Mouse (Mus musculus) hindbrain, postnatal 0 days (tissue): Measurements from ENCODE around the gene Il2rb. TPM values are rescaled to one million over a fixed set of nuclear protein-coding genes. Genes with fewer than 3 reads are reported as not detected.

Experiments used
- ATAC-seq: fragments of 200-750 bp; cut with Nextera tagmentation; 2 replicates; pipeline ENCODE4 v1.8.0; 2017; ENCODE audit warnings: mild to moderate bottlenecking, moderate TSS enrichment, moderate library complexity
- DNase-seq: peaks from one replicate; pipeline ENCODE4 v3.0.0-alpha.2; 2015; ENCODE audit warnings: low spot score
- H3K27ac ChIP-seq: fragments of 300-500 bp; sonication (generic); 2 replicates; pipeline ENCODE4 v1.5.1; 2014; ENCODE audit warnings: mild to moderate bottlenecking
- H3K27me3 ChIP-seq: fragments of 300-500 bp; sonication (generic); 2 replicates; pipeline ENCODE4 v1.6.1; 2014; ENCODE audit warnings: low read length, mixed read lengths; ENCODE audit not compliant: insufficient read depth
- H3K36me3 ChIP-seq: fragments of 300-500 bp; sonication (generic); 2 replicates; pipeline ENCODE4 v1.6.1; 2014; ENCODE audit warnings: low read length, mixed read lengths; ENCODE audit not compliant: insufficient read depth
- H3K4me1 ChIP-seq: fragments of 300-500 bp; sonication (generic); 2 replicates; pipeline ENCODE4 v1.6.1; 2014; ENCODE audit warnings: antibody characterized with exemption, low read length, mixed read lengths; ENCODE audit not compliant: insufficient read depth
- H3K4me2 ChIP-seq: fragments of 300-500 bp; sonication (generic); 2 replicates; pipeline ENCODE4 v1.6.1; 2014; ENCODE audit warnings: low read depth, mild to moderate bottlenecking, low read length, moderate library complexity, mixed read lengths
- H3K4me3 ChIP-seq: fragments of 300-500 bp; sonication (generic); 2 replicates; pipeline ENCODE4 v1.5.1; 2014; ENCODE audit warnings: low read length
- H3K9ac ChIP-seq: fragments of 300-500 bp; sonication (generic); replicated peaks from 2 replicates; pipeline ENCODE4 v1.6.1; 2014; ENCODE audit warnings: mild to moderate bottlenecking, low read length, moderate library complexity, mixed read lengths
- H3K9me3 ChIP-seq: fragments of 300-500 bp; sonication (generic); 2 replicates; pipeline ENCODE4 v1.6.1; 2016; ENCODE audit warnings: low read length, mixed read lengths
- CTCF ChIP-seq: IDR thresholded peaks from 2 replicates; pipeline ENCODE4 v1.5.1; 2016; ENCODE audit warnings: antibody characterized with exemption, control low read depth, low read depth
- WGBS: fragments of 180-500 bp; shearing (Covaris S2); extraction: QIAGEN DNeasy Blood & Tissue Kit; methylation state at CpG from one replicate; pipeline ENCODE4 v1.1.7; 2014; 5-methylcytosine and 5-hydroxymethylcytosine counted together
- polyA plus RNA-seq: library from polyadenylated mRNA; unstranded; fragments of >200 nt; fragmentation: Nextera tagmentation; extraction: Ambion mirVana; gene quantifications from 2 replicates; pipeline ENCODE4 v1.2.1, GENCODE M21; 2015
- total RNA-seq: library from RNA; depleted of rRNA; stranded (reverse); fragments of >200 nt; gene quantifications from 2 replicates; pipeline ENCODE4 v1.2.3, GENCODE M21; 2014

Gene Il2rb
- total and polyA plus RNA-seq, 2 experiments from 2014 or later, result 0.10 to 0.58 TPM

GRCm38 (mm10) chr15:78467570-78467969 lies 27.5 kb downstream of the Il2rb start:
- ATAC-seq, result no peak

GRCm38 (mm10) chr15:78466809-78467208 lies 28.3 kb downstream of the Il2rb start:
- ATAC-seq, result no peak
- WGBS, result 37% methylated on average over 6 of the region's 6 CpGs
- H3K27ac ChIP-seq, result no peak overlapping the region
- H3K4me2 ChIP-seq, result no peak overlapping the region
- no peaks in the 10 kb centered on the region for H3K27me3 ChIP-seq
- peak; percentile 19 for DNase-seq
- TF ChIP-seq CTCF, result no peak
- H3K36me3 ChIP-seq, result no peaks in the 10 kb centered on the region
- no peaks in the 10 kb centered on the region for H3K4me1 ChIP-seq
- H3K9ac ChIP-seq, result no peak overlapping the region
- H3K4me3 ChIP-seq, result no peak overlapping the region
- no peaks in the 10 kb centered on the region for H3K9me3 ChIP-seq

More at GRCm38 (mm10) chr15:78467570-78467969, 27.5 kb downstream of the Il2rb start:
- Histone ChIP-seq H3K36me3 (no peaks in the 10 kb centered on the region), H3K4me3 (no peak overlapping the region), H3K4me1 (no peaks in the 10 kb centered on the region), H3K9me3 (no peaks in the 10 kb centered on the region), H3K9ac (no peak overlapping the region), H3K4me2 (no peak overlapping the region), H3K27me3 (no peaks in the 10 kb centered on the region), H3K27ac (no peak overlapping the region)
- 84% methylated on average over 7 of the region's 7 CpGs for WGBS
- DNase-seq, result no peak
- TF ChIP-seq CTCF, result no peak

GRCm38 (mm10) chr15:78462981-78463380 lies 32.1 kb downstream of the Il2rb start:
- H3K9me3 ChIP-seq, result no peaks in the 10 kb centered on the region
- H3K27me3 ChIP-seq, result no peaks in the 10 kb centered on the region
- H3K4me2 ChIP-seq, result no peak overlapping the region
- H3K27ac ChIP-seq, result no peak overlapping the region
- H3K9ac ChIP-seq, result no peak overlapping the region
- no peak overlapping the region for H3K4me3 ChIP-seq
- DNase-seq (no peak), ATAC-seq (no peak)
- H3K4me1 ChIP-seq, result no peaks in the 10 kb centered on the region
- H3K36me3 ChIP-seq, result no peaks in the 10 kb centered on the region
- TF ChIP-seq CTCF, result no peak
- 81% methylated on average over 2 of the region's 2 CpGs for WGBS

- H3K4me2 ChIP-seq, result no peak overlapping the region
- no peak for TF ChIP-seq CTCF
- H3K4me1 ChIP-seq, result no peaks in the 10 kb centered on the region
- H3K9me3 ChIP-seq, result no peaks in the 10 kb centered on the region
- no peak overlapping the region for H3K9ac ChIP-seq
- no peaks in the 10 kb centered on the region for H3K36me3 ChIP-seq
- DNase-seq (no peak), ATAC-seq (no peak)
- H3K27me3 ChIP-seq, result no peaks in the 10 kb centered on the region
- H3K4me3 ChIP-seq, result no peak overlapping the region
- no peak overlapping the region for H3K27ac ChIP-seq
- 81% methylated on average over 10 of the region's 10 CpGs for WGBS
Observed at GRCm38 (mm10) chr15:78457193-78457592, 37.9 kb downstream of the Il2rb start.

GRCm38 (mm10) chr15:78456051-78456450 lies 39.0 kb downstream of the Il2rb start:
- no peak for TF ChIP-seq CTCF
- no peaks in the 10 kb centered on the region for H3K36me3 ChIP-seq
- ATAC-seq, result no peak
- no peak overlapping the region for H3K4me3 ChIP-seq
- H3K9me3 ChIP-seq, result no peaks in the 10 kb centered on the region
- H3K27ac ChIP-seq, result no peak overlapping the region
- DNase-seq, result no peak
- no peaks in the 10 kb centered on the region for H3K4me1 ChIP-seq
- WGBS, result 32% methylated on average over 7 of the region's 7 CpGs
- H3K4me2 ChIP-seq, result no peak overlapping the region
- no peaks in the 10 kb centered on the region for H3K27me3 ChIP-seq
- H3K9ac ChIP-seq, result no peak overlapping the region

GRCm38 (mm10) chr15:78455168-78455567 lies 39.9 kb downstream of the Il2rb start:
- H3K27me3 ChIP-seq, result no peaks in the 10 kb centered on the region
- no peaks in the 10 kb centered on the region for H3K9me3 ChIP-seq
- H3K36me3 ChIP-seq, result no peaks in the 10 kb centered on the region
- TF ChIP-seq CTCF, result no peak
- 61% methylated on average over 4 of the region's 4 CpGs for WGBS
- H3K4me2 ChIP-seq, result no peak overlapping the region
- no peak overlapping the region for H3K4me3 ChIP-seq
- H3K27ac ChIP-seq, result no peak overlapping the region
- no peaks in the 10 kb centered on the region for H3K4me1 ChIP-seq
- H3K9ac ChIP-seq, result no peak overlapping the region
- ATAC-seq, result no peak
- no peak for DNase-seq

- H3K9me3 ChIP-seq, result no peaks in the 10 kb centered on the region
- DNase-seq (no peak), ATAC-seq (no peak)
- no peak overlapping the region for H3K9ac ChIP-seq
- no peak overlapping the region for H3K27ac ChIP-seq
- H3K4me1 ChIP-seq, result no peaks in the 10 kb centered on the region
- WGBS, result 79% methylated on average over 3 of the region's 3 CpGs
- H3K36me3 ChIP-seq, result no peaks in the 10 kb centered on the region
- no peak overlapping the region for H3K4me2 ChIP-seq
- TF ChIP-seq CTCF, result no peak
- H3K27me3 ChIP-seq, result no peaks in the 10 kb centered on the region
- H3K4me3 ChIP-seq, result no peak overlapping the region
Observed at GRCm38 (mm10) chr15:78452929-78453328, 42.1 kb downstream of the Il2rb start.
